Mouse (Mus musculus) liver, postnatal 0 days (tissue): ENCODE measurements around the gene Adam12. TPM values are rescaled to one million over a fixed set of nuclear protein-coding genes. Genes with fewer than 3 reads are reported as not detected.

ENCODE experiments used
- ATAC-seq: fragments of 200-750 bp; cut with Nextera tagmentation; 2 replicates; pipeline ENCODE4 v1.8.0; 2017; ENCODE audit warnings: mild to moderate bottlenecking, moderate library complexity
- DNase-seq: peaks from one replicate; pipeline ENCODE4 v3.0.0-alpha.2; 2016
- H3K27ac ChIP-seq: fragments of 300-500 bp; sonication (generic); 2 replicates; pipeline ENCODE4 v1.5.1; 2014; ENCODE audit warnings: antibody characterized with exemption, moderate library complexity, mild to moderate bottlenecking, low read depth
- H3K27me3 ChIP-seq: fragments of 300-500 bp; sonication (generic); 2 replicates; pipeline ENCODE4 v1.6.1; 2014; ENCODE audit warnings: low read length, control low read depth, mixed read lengths; ENCODE audit not compliant: insufficient read depth
- H3K36me3 ChIP-seq: fragments of 300-500 bp; sonication (generic); replicated peaks from 2 replicates; pipeline ENCODE4 v1.6.1; 2014; ENCODE audit warnings: mild to moderate bottlenecking, control low read depth, low read length, moderate library complexity, mixed read lengths; ENCODE audit not compliant: insufficient read depth
- H3K4me1 ChIP-seq: fragments of 300-500 bp; sonication (generic); 2 replicates; pipeline ENCODE4 v1.6.1; 2014; ENCODE audit warnings: antibody characterized with exemption, mild to moderate bottlenecking, control low read depth; ENCODE audit not compliant: insufficient read depth
- H3K4me2 ChIP-seq: fragments of 300-500 bp; sonication (generic); 2 replicates; pipeline ENCODE4 v1.6.1; 2014; ENCODE audit warnings: low read depth, mild to moderate bottlenecking, low read length, moderate library complexity, mixed read lengths
- H3K4me3 ChIP-seq: fragments of 300-500 bp; sonication (generic); 2 replicates; pipeline ENCODE4 v1.5.1; 2014; ENCODE audit warnings: low read depth, low read length
- H3K9ac ChIP-seq: fragments of 300-500 bp; sonication (generic); replicated peaks from 2 replicates; pipeline ENCODE4 v1.6.1; 2014; ENCODE audit warnings: mild to moderate bottlenecking, moderate library complexity
- H3K9me3 ChIP-seq: fragments of 300-500 bp; sonication (generic); 2 replicates; pipeline ENCODE4 v1.6.1; 2016; ENCODE audit warnings: mild to moderate bottlenecking, control low read depth, low read length, mixed read lengths
- CTCF ChIP-seq: sonication (generic); IDR thresholded peaks from 2 replicates; pipeline ENCODE4 v1.5.1; 2016; ENCODE audit warnings: antibody characterized with exemption, low read depth
- EP300 ChIP-seq: IDR thresholded peaks from 2 replicates; pipeline ENCODE4 v1.6.1; 2016; ENCODE audit warnings: antibody characterized with exemption, low read depth, mild to moderate bottlenecking
- WGBS: fragments of 180-500 bp; shearing (Covaris S2); extraction: QIAGEN DNeasy Blood & Tissue Kit; methylation state at CpG from one replicate; pipeline ENCODE4 v1.1.7; 2014; ENCODE audit not compliant: insufficient replicate concordance; 5-methylcytosine and 5-hydroxymethylcytosine counted together
- polyA plus RNA-seq: library from polyadenylated mRNA; unstranded; fragments of >200 nt; fragmentation: Nextera tagmentation; extraction: Ambion mirVana; gene quantifications from 2 replicates; pipeline ENCODE4 v1.2.1, GENCODE M21; 2015

Gene Adam12
- polyA plus RNA-seq, 1 experiment from 2014 or later, result 0.93 TPM

- Histone ChIP-seq H3K9me3 (no peaks in the 10 kb centered on the region), H3K4me3 (no peak overlapping the region), H3K9ac (no peak overlapping the region), H3K4me2 (no peak overlapping the region), H3K27me3 (no peaks in the 10 kb centered on the region), H3K27ac (no peak overlapping the region), H3K36me3 (no peaks in the 10 kb centered on the region), H3K4me1 (no peaks in the 10 kb centered on the region)
- WGBS, result 63% methylated on average over 3 of the region's 3 CpGs
- DNase-seq, result no peak
- ATAC-seq, result no peak
- TF ChIP-seq CTCF (no peak), EP300 (peak; percentile 31; the same call in 1 of the 2 replicates)
These were observed 124.1 kb downstream of the Adam12 start for GRCm38 (mm10) chr7:134107849-134108248.

- DNase-seq (no peak), ATAC-seq (no peak)
- Histone ChIP-seq H3K4me2 (no peak overlapping the region), H3K4me3 (no peak overlapping the region), H3K9ac (no peak overlapping the region), H3K4me1 (no peaks in the 10 kb centered on the region), H3K36me3 (no peaks in the 10 kb centered on the region), H3K9me3 (no peaks in the 10 kb centered on the region), H3K27me3 (no peaks in the 10 kb centered on the region), H3K27ac (no peak overlapping the region)
- no peak for TF ChIP-seq CTCF
- no peak for TF ChIP-seq EP300
- WGBS, result 61% methylated on average over 4 of the region's 4 CpGs
These were observed 132.9 kb downstream of the Adam12 start for GRCm38 (mm10) chr7:134099010-134099409.

- DNase-seq, result no peak
- Histone ChIP-seq H3K4me2 (no peak overlapping the region), H3K36me3 (no peaks in the 10 kb centered on the region), H3K9me3 (no peaks in the 10 kb centered on the region), H3K4me1 (no peaks in the 10 kb centered on the region), H3K27me3 (no peaks in the 10 kb centered on the region), H3K4me3 (no peak overlapping the region), H3K27ac (no peak overlapping the region), H3K9ac (no peak overlapping the region)
- ATAC-seq, result no peak
- 90% methylated on average over 2 of the region's 2 CpGs for WGBS
- TF ChIP-seq EP300 (no peak), CTCF (no peak)
These were observed 134.1 kb downstream of the Adam12 start for GRCm38 (mm10) chr7:134097861-134098260.

GRCm38 (mm10) chr7:134093871-134094270 lies 138.1 kb downstream of the Adam12 start:
- TF ChIP-seq EP300 (no peak), CTCF (no peak)
- no peaks in the 10 kb centered on the region for H3K36me3 ChIP-seq
- no peak overlapping the region for H3K4me3 ChIP-seq
- no peaks in the 10 kb centered on the region for H3K27me3 ChIP-seq
- WGBS, result 58% methylated on average over 2 of the region's 2 CpGs
- H3K27ac ChIP-seq, result no peak overlapping the region
- H3K9me3 ChIP-seq, result no peaks in the 10 kb centered on the region
- no peaks in the 10 kb centered on the region for H3K4me1 ChIP-seq
- ATAC-seq (no peak), DNase-seq (no peak)
- no peak overlapping the region for H3K9ac ChIP-seq
- no peak overlapping the region for H3K4me2 ChIP-seq

GRCm38 (mm10) chr7:134090764-134091163 lies 141.2 kb downstream of the Adam12 start:
- no peak overlapping the region for H3K27ac ChIP-seq
- no peak overlapping the region for H3K4me2 ChIP-seq
- WGBS, result 61% methylated on average over 3 of the region's 3 CpGs
- no peak overlapping the region for H3K9ac ChIP-seq
- no peak overlapping the region for H3K4me3 ChIP-seq
- TF ChIP-seq EP300 (no peak), CTCF (no peak)
- ATAC-seq (no peak), DNase-seq (no peak)
- no peaks in the 10 kb centered on the region for H3K27me3 ChIP-seq
- H3K36me3 ChIP-seq, result no peaks in the 10 kb centered on the region
- no peaks in the 10 kb centered on the region for H3K4me1 ChIP-seq
- H3K9me3 ChIP-seq, result no peaks in the 10 kb centered on the region

GRCm38 (mm10) chr7:134090256-134090655 lies 141.7 kb downstream of the Adam12 start:
- DNase-seq (no peak), ATAC-seq (no peak)
- Histone ChIP-seq H3K9ac (no peak overlapping the region), H3K27me3 (no peaks in the 10 kb centered on the region), H3K4me3 (no peak overlapping the region), H3K9me3 (no peaks in the 10 kb centered on the region), H3K36me3 (no peaks in the 10 kb centered on the region), H3K4me1 (no peaks in the 10 kb centered on the region), H3K4me2 (no peak overlapping the region), H3K27ac (no peak overlapping the region)
- TF ChIP-seq CTCF (no peak), EP300 (no peak)
- WGBS, result 72% methylated on average over 9 of the region's 9 CpGs
